Mouse (Mus musculus) central nervous system, embryonic 18 days (tissue): Measurements from ENCODE around the gene Bbs1. TPM values are rescaled to one million over a fixed set of nuclear protein-coding genes. Genes with fewer than 3 reads are reported as not detected.

ENCODE experiments used
- polyA plus RNA-seq: library from polyadenylated mRNA; depleted of rRNA; stranded (reverse); fragments of >200 nt; gene quantifications from 2 replicates; pipeline ENCODE4 v1.2.3, GENCODE M21; 2012; rRNA removed

Bbs1 gene
- polyA plus RNA-seq, result 19.7 and 23.0 TPM in 2 replicates

GRCm38 (mm10) chr19:4905979-4906794 lies at the start of gene Bbs1:
Gene Bbs1, minus strand, starts transcription at chr19:4906628.

DNA sequence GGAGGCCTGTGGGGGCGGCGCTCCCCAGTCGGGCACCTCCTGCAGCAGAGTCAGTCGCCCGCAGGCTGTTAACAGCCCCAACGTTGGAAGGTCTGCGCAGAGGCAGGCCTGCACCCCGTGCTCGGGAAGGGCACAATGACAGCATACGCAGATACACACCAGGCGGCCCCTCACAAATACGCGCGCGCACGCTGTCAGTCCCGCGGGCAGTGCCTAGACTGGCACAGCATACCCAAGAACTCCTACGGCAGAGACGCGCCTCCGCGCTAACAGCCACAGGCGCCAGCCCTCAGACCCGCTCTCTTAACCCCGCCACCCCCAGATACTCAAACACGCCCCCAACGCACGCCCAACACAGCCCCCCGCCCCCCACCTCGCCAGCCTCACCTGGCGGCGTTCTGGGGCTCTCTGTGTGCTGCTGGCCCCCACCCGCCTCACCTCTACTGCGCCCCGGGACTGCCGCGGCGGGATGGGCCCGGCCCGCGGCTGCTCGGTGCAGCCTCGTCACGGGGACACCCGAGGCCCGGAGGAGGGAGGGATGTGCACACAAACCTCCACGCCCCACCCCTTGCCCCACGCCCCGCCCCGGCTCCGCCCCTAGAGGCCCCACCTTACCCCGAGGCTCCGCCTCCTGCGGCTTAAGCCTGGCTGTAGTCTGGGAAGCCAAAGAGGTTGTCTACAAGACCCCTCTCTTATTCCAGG lies 36.3 kb upstream of the Bbs1 start, which contains the start of gene Peli3:
Peli3 (minus strand) TSS at position 577 of the 702 bp plus-strand sequence.

DNA sequence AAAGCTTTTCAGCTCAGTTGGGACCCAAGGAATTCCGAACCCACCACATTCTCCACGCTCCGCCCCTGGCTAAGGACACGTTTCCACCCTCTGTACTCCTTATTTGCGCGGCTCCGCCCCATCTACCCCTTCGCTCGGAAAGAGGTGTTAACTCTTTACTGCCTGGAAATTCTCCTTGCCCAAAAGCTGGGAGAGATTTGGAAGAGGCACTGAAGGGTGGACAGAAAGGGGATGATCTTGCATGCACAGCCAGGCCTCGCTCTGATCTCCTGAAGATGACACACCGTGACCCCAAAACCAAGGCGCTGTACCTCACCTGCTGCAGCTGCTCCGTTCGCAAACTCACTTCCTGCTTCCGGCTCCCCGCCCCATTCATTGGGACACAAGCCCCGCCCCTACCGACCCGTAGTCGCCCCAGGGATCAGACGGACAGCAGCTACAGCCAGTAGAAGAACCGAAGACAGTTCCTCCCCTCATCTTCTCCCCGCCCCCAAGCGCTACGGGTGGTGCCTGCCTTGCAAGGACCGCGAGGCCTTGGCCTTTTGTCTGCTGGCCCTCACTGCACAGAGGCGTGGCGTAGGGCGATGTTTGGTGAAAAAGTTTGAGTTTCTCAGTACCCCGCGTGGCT lies 21.6 kb upstream of the Bbs1 start, which contains the start of gene Dpp3:
Dpp3 (minus strand) TSS at position 384 of the 628 bp plus-strand sequence.

GRCm38 (mm10) chr19:4878405-4879323 lies 27.8 kb downstream of the Bbs1 start, which contains the start of gene Zdhhc24:
Gene Zdhhc24, plus strand, starts transcription at chr19:4878668.

DNA sequence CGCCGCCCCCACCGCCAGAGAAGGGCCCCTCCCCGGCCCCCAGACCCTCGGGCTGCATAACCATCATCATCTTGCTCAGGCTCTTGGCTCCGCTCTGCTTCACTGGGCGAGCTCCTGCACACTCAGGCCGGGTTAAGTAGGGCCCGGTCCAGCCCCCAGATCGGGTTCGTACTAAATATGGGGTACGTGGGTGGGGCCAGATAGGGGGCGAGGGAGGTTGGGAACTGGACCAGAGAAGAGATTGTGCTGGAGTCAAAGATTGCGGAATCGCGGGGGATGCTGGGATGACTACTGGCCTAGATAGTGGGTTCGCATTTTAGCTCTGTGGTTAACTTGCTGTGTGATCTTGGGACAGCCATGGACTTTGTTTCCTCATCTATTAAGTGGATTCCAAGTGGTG lies 28.6 kb downstream of the Bbs1 start, which contains the start of gene Actn3:
Actn3 (minus strand) TSS at position 125 of the 400 bp plus-strand sequence.

GRCm38 (mm10) chr19:4854552-4855469 lies 51.6 kb downstream of the Bbs1 start, which contains the start of gene Ctsf:
Gene Ctsf, plus strand, starts transcription at chr19:4855130.

GRCm38 (mm10) chr19:4839149-4839548 lies 67.3 kb downstream of the Bbs1 start, which contains the start of the genes Ccs and Ccdc87:
Gene Ccs, minus strand, starts transcription at chr19:4839332.
Gene Ccdc87, plus strand, starts transcription at chr19:4839366.

Other genes with a start within 250 kb of the Bbs1 start
- gene Gm960, start 208.0 kb downstream of the Bbs1 start, polyA plus RNA-seq, result 7.5 and 7.7 TPM in 2 replicates
- 36.9 and 40.5 TPM in 2 replicates for gene Sptbn2, start 195.5 kb downstream of the Bbs1 start, polyA plus RNA-seq
- gene Rbm4b, start 150.1 kb downstream of the Bbs1 start, polyA plus RNA-seq, result 65.3 and 74.3 TPM in 2 replicates
- gene Rbm4, start 112.7 kb downstream of the Bbs1 start, polyA plus RNA-seq, result 117 and 122 TPM in 2 replicates
- 10.6 and 11.3 TPM in 2 replicates for gene Gm21992, start 95.0 kb downstream of the Bbs1 start, polyA plus RNA-seq
- 45.3 and 49.8 TPM in 2 replicates for gene Rbm14, start 95.0 kb downstream of the Bbs1 start, polyA plus RNA-seq
- gene Ccs, start 67.3 kb downstream of the Bbs1 start, polyA plus RNA-seq, result 42.6 and 45.4 TPM in 2 replicates
- gene Ccdc87, start 67.3 kb downstream of the Bbs1 start, polyA plus RNA-seq, result 0.95 and 0.98 TPM in 2 replicates
- gene Ctsf, start 51.5 kb downstream of the Bbs1 start, polyA plus RNA-seq, result 77.2 and 77.8 TPM in 2 replicates
- gene Actn3, start 28.7 kb downstream of the Bbs1 start, polyA plus RNA-seq, result 1.1 and 2.5 TPM in 2 replicates
- 34.2 and 37.1 TPM in 2 replicates for gene Zdhhc24, start 28.0 kb downstream of the Bbs1 start, polyA plus RNA-seq
- 89.2 and 90.6 TPM in 2 replicates for gene Dpp3, start 21.7 kb upstream of the Bbs1 start, polyA plus RNA-seq
- 11.6 and 14.6 TPM in 2 replicates for gene Peli3, start 36.5 kb upstream of the Bbs1 start, polyA plus RNA-seq
- 93.3 and 102 TPM in 2 replicates for gene Mrpl11, start 55.5 kb upstream of the Bbs1 start, polyA plus RNA-seq
- 7.7 and 9.5 TPM in 2 replicates for gene Npas4, start 83.7 kb upstream of the Bbs1 start, polyA plus RNA-seq
- gene Slc29a2, start 117.2 kb upstream of the Bbs1 start, polyA plus RNA-seq, result 39.3 and 39.8 TPM in 2 replicates
- 56.5 and 59.7 TPM in 2 replicates for gene B4gat1, start 132.2 kb upstream of the Bbs1 start, polyA plus RNA-seq
- 3.2 TPM in 2 replicates for gene AC124502.3, start 132.3 kb upstream of the Bbs1 start, polyA plus RNA-seq
- gene Brms1, start 134.7 kb upstream of the Bbs1 start, polyA plus RNA-seq, result 24.9 and 25.9 TPM in 2 replicates
- 3.1 and 3.9 TPM in 2 replicates for gene Rin1, start 143.9 kb upstream of the Bbs1 start, polyA plus RNA-seq
- 8.3 and 9.9 TPM in 2 replicates for gene Cd248, start 161.4 kb upstream of the Bbs1 start, polyA plus RNA-seq
- gene Tmem151a, start 178.9 kb upstream of the Bbs1 start, polyA plus RNA-seq, result 24.0 and 25.4 TPM in 2 replicates
- gene Yif1a, start 181.9 kb upstream of the Bbs1 start, polyA plus RNA-seq, result 48.7 and 56.5 TPM in 2 replicates
- 463 and 505 TPM in 2 replicates for gene Cnih2, start 191.9 kb upstream of the Bbs1 start, polyA plus RNA-seq
- 152 and 160 TPM in 2 replicates for gene Rab1b, start 200.4 kb upstream of the Bbs1 start, polyA plus RNA-seq
- gene Klc2, start 211.9 kb upstream of the Bbs1 start, polyA plus RNA-seq, result 104 and 108 TPM in 2 replicates